Mouse (Mus musculus) G1E (cell line): ENCODE results near the gene Gm867. TPM values are rescaled to one million over a fixed set of nuclear protein-coding genes. Genes with fewer than 3 reads are reported as not detected.

Experiments
- ATAC-seq: 2 replicates; pipeline ENCODE4 v1.8.0; 2016; ENCODE audit warnings: mild to moderate bottlenecking; ENCODE audit not compliant: insufficient number of reproducible peaks, poor library complexity, low FRiP score, severe bottlenecking; ENCODE audit errors: extremely low read depth
- DNase-seq: peaks from one replicate; pipeline ENCODE4 v3.0.0; 2012; ENCODE audit warnings: low spot score
- H3K27me3 ChIP-seq: 2 replicates; pipeline ENCODE4 v1.6.1; 2012; ENCODE audit warnings: mild to moderate bottlenecking, low read length, inconsistent platforms; ENCODE audit not compliant: insufficient read depth
- H3K36me3 ChIP-seq: replicated peaks from 2 replicates; pipeline ENCODE3; 2012; ENCODE audit warnings: mild to moderate bottlenecking, inconsistent platforms
- H3K4me1 ChIP-seq: 2 replicates; pipeline ENCODE4 v1.6.1; 2012; ENCODE audit warnings: low read depth, low read length, inconsistent platforms, mixed read lengths; ENCODE audit not compliant: insufficient read depth
- H3K4me3 ChIP-seq: 2 replicates; pipeline ENCODE4 v1.5.1; 2012; ENCODE audit warnings: low read depth, mild to moderate bottlenecking, inconsistent platforms, low read length, moderate library complexity, mixed read lengths
- H3K9me3 ChIP-seq: replicated peaks from 2 replicates; pipeline ENCODE4 v1.6.1; 2012; ENCODE audit warnings: inconsistent platforms
- CTCF ChIP-seq: IDR thresholded peaks from 2 replicates; pipeline ENCODE4 v1.5.1; 2012; ENCODE audit warnings: low read depth, low read length, inconsistent platforms, mixed read lengths
- GATA1 ChIP-seq: IDR thresholded peaks from 2 replicates; pipeline ENCODE4 v1.6.1; 2012; ENCODE audit warnings: borderline replicate concordance, low read length, inconsistent platforms, mixed read lengths
- GATA2 ChIP-seq: IDR thresholded peaks from 2 replicates; pipeline ENCODE4 v1.6.1; 2012; ENCODE audit warnings: low read depth, low read length, inconsistent platforms, borderline replicate concordance
- POLR2AphosphoS5 ChIP-seq: IDR thresholded peaks from 2 replicates; pipeline ENCODE4 v1.6.1; 2012; ENCODE audit warnings: low read depth, low read length, inconsistent platforms; ENCODE audit not compliant: insufficient replicate concordance
- TAL1 ChIP-seq: conservative IDR thresholded peaks from 2 replicates; pipeline ENCODE4 v1.6.1; 2012; ENCODE audit warnings: low read depth, low read length, inconsistent platforms, mixed read lengths
- polyA plus RNA-seq: library from polyadenylated mRNA; stranded (reverse); fragments of >175 nt; gene quantifications from 2 replicates; pipeline ENCODE4 v1.2.3, GENCODE M21; 2012
- total RNA-seq, 2 experiments: library from RNA; stranded (forward) in 1 of 2; stranded (reverse) in 1 of 2; fragments of 200-1000 nt in 1 of 2; fragments of >200 nt in 1 of 2; fragmentation: Nextera tagmentation in 1 of 2; gene quantifications; 2 replicates each; pipeline ENCODE4 v1.2.3; 2014 to 2017

The Gm867 gene
- total and polyA plus RNA-seq, 3 experiments, result 45.1 TPM; not detected in 2

GRCm38 (mm10) chr10:75904391-75904790 lies 36.1 kb downstream of the Gm867 start:
- H3K4me1 ChIP-seq, result peaks cover 5% of the 10 kb centered on the region; the same call in 1 of the 2 replicates
- H3K27me3 ChIP-seq, result no peaks in the 10 kb centered on the region
- ATAC-seq, result no peak
- no peak for DNase-seq
- no peak for TF ChIP-seq TAL1
- no peak for TF ChIP-seq GATA1
- H3K9me3 ChIP-seq, result no peaks in the 10 kb centered on the region
- H3K36me3 ChIP-seq, result peaks cover 92% of the 10 kb centered on the region
- no peak overlapping the region for H3K4me3 ChIP-seq

GRCm38 (mm10) chr10:75898846-75899245 lies 41.6 kb downstream of the Gm867 start:
- DNase-seq, result no peak

GRCm38 (mm10) chr10:75898039-75898564 lies 42.4 kb downstream of the Gm867 start:
- Histone ChIP-seq H3K9me3 (no peaks in the 10 kb centered on the region; the same call in none of the 2 replicates), H3K27me3 (no peaks in the 10 kb centered on the region), H3K4me1 (peaks cover 9% of the 10 kb centered on the region), H3K4me3 (no peak overlapping the region), H3K36me3 (peaks cover 99% of the 10 kb centered on the region)
- no peak for TF ChIP-seq TAL1
- TF ChIP-seq CTCF, result no peak
- TF ChIP-seq POLR2AphosphoS5, result no peak
- no peak for TF ChIP-seq GATA2
- TF ChIP-seq GATA1, result no peak
- DNase-seq, result no peak
- ATAC-seq, result no peak

More at GRCm38 (mm10) chr10:75898846-75899245, 41.6 kb downstream of the Gm867 start:
- peaks cover 99% of the 10 kb centered on the region for H3K36me3 ChIP-seq
- H3K9me3 ChIP-seq, result no peaks in the 10 kb centered on the region
- H3K27me3 ChIP-seq, result no peaks in the 10 kb centered on the region
- no peak overlapping the region for H3K4me3 ChIP-seq
- no peak for ATAC-seq
- TF ChIP-seq CTCF, result no peak
- no peak for TF ChIP-seq POLR2AphosphoS5
- no peak for TF ChIP-seq GATA1
- no peak for TF ChIP-seq TAL1
- no peak for TF ChIP-seq GATA2
- peaks cover 8% of the 10 kb centered on the region for H3K4me1 ChIP-seq

GRCm38 (mm10) chr10:75897373-75897772 lies 43.1 kb downstream of the Gm867 start:
- no peak for ATAC-seq

GRCm38 (mm10) chr10:75896208-75896607 lies 44.3 kb downstream of the Gm867 start:
- Histone ChIP-seq H3K27me3 (no peaks in the 10 kb centered on the region), H3K4me3 (no peak overlapping the region), H3K9me3 (no peaks in the 10 kb centered on the region; the same call in none of the 2 replicates), H3K4me1 (peaks cover 9% of the 10 kb centered on the region), H3K36me3 (peaks cover 85% of the 10 kb centered on the region)
- DNase-seq, result no peak
- no peak for ATAC-seq
- TF ChIP-seq CTCF, result no peak
- TF ChIP-seq POLR2AphosphoS5, result no peak
- TF ChIP-seq GATA2, result no peak
- no peak for TF ChIP-seq TAL1
- TF ChIP-seq GATA1, result no peak

More at GRCm38 (mm10) chr10:75897373-75897772, 43.1 kb downstream of the Gm867 start:
- Histone ChIP-seq H3K4me1 (peaks cover 9% of the 10 kb centered on the region), H3K4me3 (no peak overlapping the region), H3K36me3 (peaks cover 96% of the 10 kb centered on the region), H3K9me3 (no peaks in the 10 kb centered on the region; the same call in none of the 2 replicates), H3K27me3 (no peaks in the 10 kb centered on the region)
- no peak for DNase-seq
- TF ChIP-seq GATA1 (no peak), CTCF (peak; percentile 70), POLR2AphosphoS5 (no peak), GATA2 (no peak), TAL1 (no peak)

GRCm38 (mm10) chr10:75895730-75896129 lies 44.7 kb downstream of the Gm867 start:
- H3K27me3 ChIP-seq, result no peaks in the 10 kb centered on the region
- DNase-seq (no peak), ATAC-seq (no peak)
- peaks cover 80% of the 10 kb centered on the region for H3K36me3 ChIP-seq
- peaks cover 9% of the 10 kb centered on the region for H3K4me1 ChIP-seq
- no peak overlapping the region for H3K4me3 ChIP-seq
- no peaks in the 10 kb centered on the region; the same call in none of the 2 replicates for H3K9me3 ChIP-seq
- TF ChIP-seq GATA2 (no peak), POLR2AphosphoS5 (no peak), CTCF (no peak), GATA1 (no peak), TAL1 (no peak)
